Mouse (Mus musculus): ENCODE data around the gene Lipt1. TPM values are rescaled to one million over a fixed set of nuclear protein-coding genes. Genes with fewer than 3 reads are reported as not detected.

The Lipt1 gene
- polyA plus RNA-seq (2015; fragmentation: Nextera tagmentation; extraction: Ambion mirVana): 8.5 and 9.2 TPM in 2 replicates

DNA sequence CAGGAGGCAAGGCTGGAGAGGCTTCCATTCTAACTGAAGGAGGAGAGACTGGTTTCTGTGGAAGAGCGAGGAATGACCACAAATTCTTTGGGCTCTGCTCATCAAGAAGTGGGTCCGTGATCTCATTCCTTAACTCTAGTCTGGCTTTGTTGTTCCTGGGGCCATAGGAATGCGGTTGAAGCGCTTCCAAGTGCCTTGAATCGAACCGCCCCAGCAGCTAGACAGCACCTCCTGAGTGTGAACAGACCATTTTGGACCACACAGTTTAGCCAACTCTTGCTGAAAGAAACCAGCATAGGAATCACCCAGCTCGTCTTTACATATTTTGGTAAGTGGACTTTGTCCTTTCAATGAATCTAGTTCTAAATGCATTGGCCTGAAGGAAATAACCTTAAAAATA, at the start of gene Lipt1:
TSS of gene Lipt1 (plus strand) at position 35 of the 400 bp plus-strand sequence.
- Histone ChIP-seq H3K27ac (peak within 1 kb of the TSS; percentile 76), H3K36me3 (peaks cover 21% of the 10 kb centered on the region), H3K9me3 (peaks cover 10% of the 10 kb centered on the region), H3K27me3 (peaks cover 7% of the 10 kb centered on the region; the same call in 1 of the 2 replicates), H3K4me3 (peak within 1 kb of the TSS; percentile 58), H3K4me2 (replicated peaks) (peak within 1 kb of the TSS; percentile 65), H3K9ac (peak within 1 kb of the TSS; percentile 58), H3K4me1 (peaks cover 8% of the 10 kb centered on the region)
- 9% methylated on average over 7 of the region's 7 CpGs for WGBS
- ATAC-seq (ENCODE audit: low FRiP score, low read depth): peak; percentile 65; the same call in 1 of the 2 replicates

- no peaks in the 10 kb centered on the region for H3K4me1 ChIP-seq
- peaks cover 4% of the 10 kb centered on the region; the same call in 1 of the 2 replicates for H3K36me3 ChIP-seq
- H3K27me3 ChIP-seq: no peaks in the 10 kb centered on the region
- WGBS: 50% methylated on average over 2 of the region's 2 CpGs
- no peak overlapping the region for H3K4me2 ChIP-seq (replicated peaks)
- H3K27ac ChIP-seq: no peak overlapping the region
- no peak overlapping the region for H3K9ac ChIP-seq
- no peak for ATAC-seq (ENCODE audit: low FRiP score, low read depth)
- H3K9me3 ChIP-seq: no peaks in the 10 kb centered on the region
- H3K4me3 ChIP-seq: no peak overlapping the region
Observed at GRCm38 (mm10) chr1:37831681-37832080, 39.9 kb upstream of the Lipt1 start.

DNA sequence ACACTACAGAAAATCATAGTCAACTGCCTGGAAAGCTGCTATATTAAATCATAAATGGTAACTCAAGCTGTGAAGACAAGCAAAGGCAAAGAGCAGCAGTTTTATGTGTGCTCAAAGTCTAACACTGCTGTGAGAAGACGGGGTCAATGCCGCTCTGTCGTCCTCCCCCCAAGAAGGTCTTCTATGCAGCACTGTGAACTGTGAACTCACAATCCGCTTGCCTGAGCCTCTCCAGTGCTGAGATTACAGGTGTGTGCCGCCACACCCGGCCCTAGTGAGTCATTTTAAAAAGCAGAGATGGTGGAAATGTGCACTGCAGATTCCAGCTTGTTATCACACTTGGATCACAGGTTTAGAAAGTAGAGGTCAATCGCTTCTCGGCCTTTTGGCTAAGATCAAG, 24.7 kb upstream of the Lipt1 start:
- Histone ChIP-seq H3K4me3 (no peak overlapping the region), H3K4me2 (replicated peaks) (no peak overlapping the region), H3K9ac (no peak overlapping the region), H3K9me3 (no peaks in the 10 kb centered on the region), H3K4me1 (no peaks in the 10 kb centered on the region; the same call in 1 of the 2 replicates), H3K27ac (no peak overlapping the region), H3K27me3 (no peaks in the 10 kb centered on the region), H3K36me3 (no peaks in the 10 kb centered on the region)
- 80% methylated on average over 8 of the region's 8 CpGs for WGBS
- ATAC-seq (ENCODE audit: low FRiP score, low read depth): no peak

GRCm38 (mm10) chr1:37850696-37851095, 20.8 kb upstream of the Lipt1 start:
- WGBS: 64% methylated on average over 2 of the region's 2 CpGs
- H3K27ac ChIP-seq: no peak overlapping the region
- no peak for ATAC-seq (ENCODE audit: low FRiP score, low read depth)
- no peak overlapping the region for H3K9ac ChIP-seq
- H3K4me2 ChIP-seq (replicated peaks): no peak overlapping the region
- H3K36me3 ChIP-seq: no peaks in the 10 kb centered on the region
- no peaks in the 10 kb centered on the region for H3K27me3 ChIP-seq
- H3K4me1 ChIP-seq: no peaks in the 10 kb centered on the region; the same call in 1 of the 2 replicates
- H3K9me3 ChIP-seq: no peaks in the 10 kb centered on the region
- no peak overlapping the region for H3K4me3 ChIP-seq

DNA sequence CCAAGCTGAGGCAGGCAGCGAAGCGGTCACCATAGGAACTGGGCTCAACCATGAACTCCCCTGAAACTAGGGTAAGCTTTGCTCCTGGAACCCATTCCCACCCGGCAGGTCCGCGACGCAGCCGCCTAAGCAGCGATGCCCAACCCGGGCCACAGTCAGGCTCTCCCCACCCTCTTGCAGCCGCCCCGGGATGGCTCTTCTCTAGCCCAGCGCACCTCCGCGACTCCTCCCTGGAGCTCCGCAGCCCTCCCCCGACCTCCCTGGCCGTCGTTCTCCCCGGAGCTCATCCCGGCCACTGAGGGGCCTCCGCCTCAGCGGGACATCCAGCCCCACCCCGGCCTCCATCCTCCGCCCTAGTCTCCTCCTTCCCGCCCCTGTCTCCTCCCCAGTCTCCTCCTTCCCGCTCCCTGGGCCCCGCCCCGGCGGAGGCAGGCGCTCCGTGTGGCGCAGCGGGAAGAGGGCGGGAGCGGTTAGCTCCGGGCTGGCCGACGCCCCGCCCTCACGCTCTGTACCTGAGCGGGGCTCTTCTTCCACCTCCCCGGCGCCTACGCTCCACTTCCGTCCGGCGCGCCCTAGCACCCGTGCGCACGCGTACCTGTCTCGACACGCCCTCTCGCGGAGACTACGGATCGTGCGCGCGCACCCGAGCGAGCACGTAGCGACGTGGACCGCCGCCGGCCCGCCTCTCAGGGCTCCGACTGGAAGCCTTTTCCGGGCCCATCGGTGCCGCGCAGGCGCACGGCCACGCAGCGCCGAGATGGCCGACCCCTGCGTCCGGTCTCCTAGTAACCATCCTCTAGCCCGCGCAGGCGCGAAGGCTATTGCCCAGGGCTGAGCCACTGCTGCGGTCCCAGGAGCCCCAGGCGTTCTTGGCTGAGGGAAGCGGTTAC, 6.8 kb upstream of the Lipt1 start:
- Histone ChIP-seq H3K4me1 (peaks cover 8% of the 10 kb centered on the region), H3K9me3 (no peaks in the 10 kb centered on the region; the same call in 1 of the 2 replicates), H3K27ac (peak overlapping the region; percentile 70), H3K9ac (peak overlapping the region; percentile 74), H3K36me3 (no peaks in the 10 kb centered on the region), H3K4me3 (peak overlapping the region; percentile 68), H3K27me3 (peaks cover 7% of the 10 kb centered on the region; the same call in 1 of the 2 replicates), H3K4me2 (replicated peaks) (peak overlapping the region; percentile 78)
- WGBS: under 1% methylated on average over 87 of the region's 90 CpGs
- peak; percentile 98 for ATAC-seq (ENCODE audit: low FRiP score, low read depth)

GRCm38 (mm10) chr1:37865401-37866215, 5.9 kb upstream of the Lipt1 start:
- 10% methylated on average over 23 of the region's 23 CpGs for WGBS
- H3K36me3 ChIP-seq: no peaks in the 10 kb centered on the region
- no peak for ATAC-seq (ENCODE audit: low FRiP score, low read depth)
- H3K9ac ChIP-seq: peak overlapping the region; percentile 69
- H3K27ac ChIP-seq: peak overlapping the region; percentile 70
- peak overlapping the region; percentile 68 for H3K4me3 ChIP-seq
- peaks cover 7% of the 10 kb centered on the region; the same call in 1 of the 2 replicates for H3K27me3 ChIP-seq
- peaks cover 8% of the 10 kb centered on the region for H3K4me1 ChIP-seq
- H3K9me3 ChIP-seq: no peaks in the 10 kb centered on the region; the same call in 1 of the 2 replicates
- peak overlapping the region; percentile 78 for H3K4me2 ChIP-seq (replicated peaks)

DNA sequence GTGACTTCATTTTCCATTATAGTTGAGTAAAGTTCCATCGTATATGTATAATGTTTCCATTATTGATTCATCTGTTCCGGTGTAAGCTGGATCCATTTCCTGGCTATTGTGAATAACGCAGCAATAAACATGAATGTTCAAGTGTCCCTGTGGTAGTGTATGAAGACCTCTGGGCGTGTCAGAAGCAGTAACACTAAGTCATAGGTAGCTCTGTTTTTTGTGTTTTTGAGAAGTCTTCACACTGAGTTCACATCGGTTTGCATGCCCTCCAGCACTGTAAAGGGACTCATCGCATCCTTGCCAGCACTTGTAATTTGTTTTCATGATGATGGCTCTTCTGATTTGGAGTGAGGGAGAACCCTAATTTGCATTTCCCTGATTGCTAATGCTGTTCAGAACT, 5.3 kb upstream of the Lipt1 start, which contains the start of gene Tsga10:
TSS of gene Tsga10 (minus strand) at position 144 of the 400 bp plus-strand sequence.
- Histone ChIP-seq H3K36me3 (no peaks in the 10 kb centered on the region), H3K4me2 (replicated peaks) (peak within 1 kb of the TSS; percentile 78), H3K4me1 (peaks cover 8% of the 10 kb centered on the region), H3K27me3 (peaks cover 7% of the 10 kb centered on the region; the same call in 1 of the 2 replicates), H3K27ac (peak within 1 kb of the TSS; percentile 70), H3K9me3 (no peaks in the 10 kb centered on the region; the same call in 1 of the 2 replicates), H3K9ac (peak within 1 kb of the TSS; percentile 69), H3K4me3 (peak within 1 kb of the TSS; percentile 68)
- WGBS: 84% methylated on average over 6 of the region's 6 CpGs
- no peak for ATAC-seq (ENCODE audit: low FRiP score, low read depth)

- no peaks in the 10 kb centered on the region for H3K36me3 ChIP-seq
- H3K27ac ChIP-seq: no peak overlapping the region
- peaks cover 7% of the 10 kb centered on the region; the same call in 1 of the 2 replicates for H3K27me3 ChIP-seq
- H3K9ac ChIP-seq: no peak overlapping the region
- H3K4me2 ChIP-seq (replicated peaks): no peak overlapping the region
- H3K4me1 ChIP-seq: peaks cover 12% of the 10 kb centered on the region
- no peak overlapping the region for H3K4me3 ChIP-seq
- no peak for ATAC-seq (ENCODE audit: low FRiP score, low read depth)
- WGBS: 70% methylated on average over 1 of the region's 1 CpGs
- H3K9me3 ChIP-seq: no peaks in the 10 kb centered on the region; the same call in 1 of the 2 replicates
Observed at GRCm38 (mm10) chr1:37867056-37867455, 4.5 kb upstream of the Lipt1 start.

DNA sequence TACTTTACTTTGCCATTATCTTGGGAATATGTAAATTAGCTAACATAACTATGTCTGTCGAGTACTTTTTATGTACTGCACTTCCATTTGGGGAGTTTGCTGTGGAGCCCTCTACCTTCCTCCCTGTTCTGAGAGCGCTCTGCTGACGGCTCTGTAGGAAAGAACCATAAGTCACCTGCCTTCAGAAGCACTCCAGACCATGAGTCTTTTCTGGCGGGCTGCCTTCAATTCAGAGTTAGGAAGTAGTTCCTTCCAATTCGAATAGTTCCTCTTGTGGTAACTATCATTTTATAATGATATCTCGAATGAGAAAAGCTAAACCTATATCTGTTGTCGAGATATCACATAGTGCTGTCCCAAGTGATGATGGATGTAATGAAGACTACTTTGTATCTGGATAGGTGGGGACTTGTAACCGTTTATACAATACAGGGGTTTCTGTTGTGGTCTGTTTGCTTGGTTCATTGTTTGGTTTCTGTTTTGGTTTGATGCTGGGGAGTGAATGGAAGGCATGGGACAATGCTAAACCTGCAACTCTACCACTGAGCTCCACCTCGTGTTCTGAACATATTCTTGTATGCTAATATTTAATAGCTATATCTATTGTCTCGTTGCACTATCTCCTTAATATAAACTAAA, 3.7 kb upstream of the Lipt1 start:
- no peak overlapping the region for H3K4me3 ChIP-seq
- no peak overlapping the region for H3K9ac ChIP-seq
- H3K27me3 ChIP-seq: peaks cover 7% of the 10 kb centered on the region; the same call in 1 of the 2 replicates
- no peak overlapping the region for H3K4me2 ChIP-seq (replicated peaks)
- 69% methylated on average over 10 of the region's 10 CpGs for WGBS
- ATAC-seq (ENCODE audit: low FRiP score, low read depth): no peak
- no peaks in the 10 kb centered on the region for H3K36me3 ChIP-seq
- H3K27ac ChIP-seq: no peak overlapping the region
- H3K9me3 ChIP-seq: no peaks in the 10 kb centered on the region; the same call in 1 of the 2 replicates
- peaks cover 12% of the 10 kb centered on the region for H3K4me1 ChIP-seq

DNA sequence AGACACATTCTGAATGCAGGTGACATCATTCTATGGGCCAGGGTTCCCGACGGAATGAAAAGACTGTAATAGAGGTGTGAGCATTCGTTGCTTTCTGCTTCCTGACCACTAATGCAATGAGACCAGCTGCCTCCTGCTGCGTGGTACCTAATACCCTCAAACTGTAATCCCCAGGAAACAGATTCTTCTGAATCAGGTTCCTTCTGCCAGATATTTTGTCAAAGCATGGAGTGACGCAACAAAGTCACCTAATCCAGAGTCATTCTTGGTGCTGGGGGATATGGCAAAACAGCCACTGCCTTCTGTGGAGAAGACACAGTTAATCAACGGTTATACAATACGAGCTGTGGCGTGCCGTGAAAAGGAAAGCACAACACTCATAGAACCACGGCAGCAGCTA, 2.9 kb upstream of the Lipt1 start:
- no peak for ATAC-seq (ENCODE audit: low FRiP score, low read depth)

GRCm38 (mm10) chr1:37869362-37869761, 2.2 kb upstream of the Lipt1 start:
- H3K9me3 ChIP-seq: no peaks in the 10 kb centered on the region; the same call in 1 of the 2 replicates
- no peak overlapping the region for H3K27ac ChIP-seq
- no peaks in the 10 kb centered on the region for H3K36me3 ChIP-seq
- peaks cover 7% of the 10 kb centered on the region; the same call in 1 of the 2 replicates for H3K27me3 ChIP-seq
- peaks cover 13% of the 10 kb centered on the region for H3K4me1 ChIP-seq
- 61% methylated on average over 2 of the region's 2 CpGs for WGBS
- H3K4me3 ChIP-seq: no peak overlapping the region
- H3K9ac ChIP-seq: no peak overlapping the region
- H3K4me2 ChIP-seq (replicated peaks): no peak overlapping the region
- ATAC-seq (ENCODE audit: low FRiP score, low read depth): no peak

More for the DNA sequence above, 2.9 kb upstream of the Lipt1 start:
- H3K4me2 ChIP-seq (replicated peaks): no peak overlapping the region
- no peaks in the 10 kb centered on the region; the same call in 1 of the 2 replicates for H3K9me3 ChIP-seq
- H3K36me3 ChIP-seq: no peaks in the 10 kb centered on the region
- H3K4me3 ChIP-seq: no peak overlapping the region
- WGBS: 60% methylated on average over 10 of the region's 10 CpGs
- peaks cover 16% of the 10 kb centered on the region for H3K4me1 ChIP-seq
- no peak overlapping the region for H3K27ac ChIP-seq
- H3K27me3 ChIP-seq: peaks cover 7% of the 10 kb centered on the region; the same call in 1 of the 2 replicates
- H3K9ac ChIP-seq: no peak overlapping the region
